Mouse (Mus musculus): Measurements from ENCODE around the gene S100a4. TPM values are rescaled to one million over a fixed set of nuclear protein-coding genes. Genes with fewer than 3 reads are reported as not detected.

The S100a4 gene
- total RNA-seq (2014; fragmentation: Nextera tagmentation) (20.4 and 46.6 TPM in 2 replicates), total RNA-seq (2017) (21.0 and 41.8 TPM in 2 replicates)

GRCm38 (mm10) chr3:90603623-90604022, at the start of gene S100a4:
Gene S100a4, plus strand, starts transcription at chr3:90603771.
- ATAC-seq (replicated peaks; ENCODE audit: poor library complexity, severe bottlenecking) = peak; percentile 62

- ATAC-seq (replicated peaks; ENCODE audit: poor library complexity, severe bottlenecking) = no peak
Measured at GRCm38 (mm10) chr3:90555954-90556353, 47.6 kb upstream of the S100a4 start.

GRCm38 (mm10) chr3:90560008-90560628, 43.5 kb upstream of the S100a4 start, which contains the start of gene S100a3:
Gene S100a3, plus strand, starts transcription at chr3:90560578.
- no peak for ATAC-seq (replicated peaks; ENCODE audit: poor library complexity, severe bottlenecking)

GRCm38 (mm10) chr3:90574691-90575090, 28.9 kb upstream of the S100a4 start:
- no peak for ATAC-seq (replicated peaks; ENCODE audit: poor library complexity, severe bottlenecking)

GRCm38 (mm10) chr3:90575320-90575719, 28.3 kb upstream of the S100a4 start:
- ATAC-seq (replicated peaks; ENCODE audit: poor library complexity, severe bottlenecking) = no peak

GRCm38 (mm10) chr3:90576351-90577001, 27.1 kb upstream of the S100a4 start:
- ATAC-seq (replicated peaks; ENCODE audit: poor library complexity, severe bottlenecking) = no peak

GRCm38 (mm10) chr3:90579433-90579832, 24.1 kb upstream of the S100a4 start:
- no peak for ATAC-seq (replicated peaks; ENCODE audit: poor library complexity, severe bottlenecking)

GRCm38 (mm10) chr3:90581141-90581540, 22.4 kb upstream of the S100a4 start:
- ATAC-seq (replicated peaks; ENCODE audit: poor library complexity, severe bottlenecking) = no peak

- ATAC-seq (replicated peaks; ENCODE audit: poor library complexity, severe bottlenecking) = no peak
Measured at GRCm38 (mm10) chr3:90582156-90582555, 21.4 kb upstream of the S100a4 start.

GRCm38 (mm10) chr3:90582556-90582955, 21.0 kb upstream of the S100a4 start:
- no peak for ATAC-seq (replicated peaks; ENCODE audit: poor library complexity, severe bottlenecking)

GRCm38 (mm10) chr3:90583893-90584292, 19.7 kb upstream of the S100a4 start:
- ATAC-seq (replicated peaks; ENCODE audit: poor library complexity, severe bottlenecking) = no peak

GRCm38 (mm10) chr3:90585595-90585994, 18.0 kb upstream of the S100a4 start:
- ATAC-seq (replicated peaks; ENCODE audit: poor library complexity, severe bottlenecking) = peak; percentile 33; the same call in 1 of the 2 replicates

GRCm38 (mm10) chr3:90586016-90586643, 17.4 kb upstream of the S100a4 start:
- no peak for ATAC-seq (replicated peaks; ENCODE audit: poor library complexity, severe bottlenecking)

GRCm38 (mm10) chr3:90586906-90587305, 16.7 kb upstream of the S100a4 start:
- ATAC-seq (replicated peaks; ENCODE audit: poor library complexity, severe bottlenecking) = peak; percentile 82

- 0 out of 2 replicates have a peak, but pooled peaks have one; percentile 5 for ATAC-seq (replicated peaks; ENCODE audit: poor library complexity, severe bottlenecking)
Measured at GRCm38 (mm10) chr3:90587361-90588101, 16.0 kb upstream of the S100a4 start.

- peak; percentile 58 for ATAC-seq (replicated peaks; ENCODE audit: poor library complexity, severe bottlenecking)
Measured at GRCm38 (mm10) chr3:90589390-90589789, 14.2 kb upstream of the S100a4 start.

GRCm38 (mm10) chr3:90589947-90590346, 13.6 kb upstream of the S100a4 start, which contains the start of gene S100a2:
Gene S100a2, plus strand, starts transcription at chr3:90590247.
- no peak for ATAC-seq (replicated peaks; ENCODE audit: poor library complexity, severe bottlenecking)

- no peak for ATAC-seq (replicated peaks; ENCODE audit: poor library complexity, severe bottlenecking)
Measured at GRCm38 (mm10) chr3:90594466-90594865, 9.1 kb upstream of the S100a4 start.

- ATAC-seq (replicated peaks; ENCODE audit: poor library complexity, severe bottlenecking) = no peak
Measured at GRCm38 (mm10) chr3:90595556-90595955, 8.0 kb upstream of the S100a4 start.

- ATAC-seq (replicated peaks; ENCODE audit: poor library complexity, severe bottlenecking) = no peak
Measured at GRCm38 (mm10) chr3:90596810-90597209, 6.8 kb upstream of the S100a4 start.

- no peak for ATAC-seq (replicated peaks; ENCODE audit: poor library complexity, severe bottlenecking)
Measured at GRCm38 (mm10) chr3:90597736-90598135, 5.8 kb upstream of the S100a4 start.
